Mouse (Mus musculus): ENCODE data around the gene Sbno2.
A peak's percentile ranks its signal among the peaks of the same experiment; 100 is the strongest.

Gene Sbno2

GRCm38 (mm10) chr10:80087483-80087882 is 17.9 kb downstream of the Sbno2 start:
- DNase-seq: no peak

DNA sequence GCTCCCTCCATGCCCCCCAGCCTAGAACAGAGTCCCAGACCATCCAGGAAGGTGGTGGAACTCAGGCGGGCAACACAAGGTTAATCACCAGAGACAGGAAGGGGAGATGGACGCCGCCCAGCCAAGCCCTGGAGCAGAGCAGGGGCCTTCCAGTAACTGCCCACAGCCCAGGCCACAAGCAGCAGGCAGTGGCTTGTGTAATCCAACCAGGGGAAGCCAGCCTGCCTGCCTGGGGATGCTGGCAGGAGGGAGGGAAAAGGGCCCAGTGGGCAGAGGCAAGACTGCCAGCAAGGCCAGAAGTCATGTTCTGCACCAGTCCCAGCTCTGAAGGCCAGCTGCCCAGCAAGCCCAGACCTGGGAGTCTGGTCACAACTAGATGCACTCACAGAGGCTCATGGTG is 18.5 kb downstream of the Sbno2 start:
- DNase-seq: no peak

DNA sequence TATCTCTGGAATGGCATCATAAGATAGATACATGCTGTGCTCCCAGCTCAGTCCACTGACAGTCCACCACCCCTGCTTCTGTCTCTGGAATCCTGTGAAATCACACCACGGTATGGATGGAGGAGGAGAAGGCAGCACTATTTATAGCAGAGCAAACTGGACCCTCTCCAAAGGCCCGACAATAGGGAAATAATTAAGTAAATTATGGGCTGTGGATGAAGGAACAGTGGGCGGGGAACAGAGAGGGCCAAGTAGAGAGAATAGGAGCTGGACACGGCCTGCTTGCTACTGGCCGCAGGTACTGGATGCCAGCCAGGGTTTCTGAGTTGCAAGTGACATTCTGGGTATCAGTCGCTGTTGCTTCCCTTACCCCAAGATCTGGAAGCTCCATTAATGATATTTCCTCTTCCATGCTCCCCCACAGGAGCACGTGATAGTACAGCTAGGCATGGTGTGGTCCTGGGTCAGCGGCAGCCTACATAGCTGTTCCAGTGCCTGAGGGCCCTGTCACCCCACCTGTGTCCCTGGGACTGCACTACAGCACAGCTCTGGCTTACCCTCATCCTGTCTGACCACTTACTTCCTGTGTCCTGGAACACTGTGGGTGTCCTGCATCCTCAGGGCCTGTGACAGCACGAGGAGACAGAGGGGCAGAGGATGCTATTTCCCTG is 20.4 kb downstream of the Sbno2 start:
- peak; percentile 71 for DNase-seq

GRCm38 (mm10) chr10:80081075-80081474 is 24.3 kb downstream of the Sbno2 start:
- DNase-seq: no peak

DNA sequence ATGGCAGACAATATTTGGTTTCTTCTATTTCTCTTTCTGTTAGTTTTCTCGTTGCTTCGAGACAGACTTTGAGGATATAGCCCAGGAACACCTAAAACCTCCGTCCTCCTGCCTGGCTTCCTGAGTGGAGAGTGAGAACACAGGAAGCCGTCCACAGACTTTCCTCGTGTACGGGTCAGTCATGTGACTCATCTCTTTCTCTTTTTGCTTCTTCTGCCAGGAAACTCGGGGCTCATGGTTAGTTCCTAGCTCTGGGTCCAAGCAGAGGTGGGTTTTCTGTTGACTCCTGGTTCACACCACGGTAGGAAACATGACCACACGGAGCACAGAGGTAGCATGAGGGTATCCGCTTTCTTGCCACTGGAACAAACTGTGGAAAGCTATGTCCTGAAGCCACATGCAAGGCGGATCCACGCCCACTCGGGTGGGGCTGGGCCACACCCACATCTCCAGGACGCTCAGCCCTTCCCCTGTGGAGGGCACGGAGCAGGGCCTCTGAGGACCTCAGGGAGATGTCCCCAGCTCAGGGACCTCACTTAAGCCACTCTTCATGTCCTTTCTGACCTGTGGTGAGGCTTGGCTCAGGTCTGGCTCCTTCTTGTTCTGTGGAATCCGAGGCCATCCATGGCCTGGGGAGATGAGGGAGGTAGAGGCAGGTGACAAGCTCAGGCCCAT is 24.8 kb downstream of the Sbno2 start:
- DNase-seq: no peak

- DNase-seq: no peak
Observed at GRCm38 (mm10) chr10:80078366-80078765, 27.0 kb downstream of the Sbno2 start.

- DNase-seq: no peak
Observed at GRCm38 (mm10) chr10:80077312-80077711, 28.1 kb downstream of the Sbno2 start.

GRCm38 (mm10) chr10:80076386-80076785 is 29.0 kb downstream of the Sbno2 start:
- DNase-seq: no peak

- no peak for DNase-seq
Observed at GRCm38 (mm10) chr10:80075924-80076323, 29.4 kb downstream of the Sbno2 start.

- DNase-seq: peak; percentile 79
Observed at GRCm38 (mm10) chr10:80074813-80075601, 30.4 kb downstream of the Sbno2 start.

GRCm38 (mm10) chr10:80072623-80073489 is 32.5 kb downstream of the Sbno2 start:
- peak; percentile 60 for DNase-seq

DNA sequence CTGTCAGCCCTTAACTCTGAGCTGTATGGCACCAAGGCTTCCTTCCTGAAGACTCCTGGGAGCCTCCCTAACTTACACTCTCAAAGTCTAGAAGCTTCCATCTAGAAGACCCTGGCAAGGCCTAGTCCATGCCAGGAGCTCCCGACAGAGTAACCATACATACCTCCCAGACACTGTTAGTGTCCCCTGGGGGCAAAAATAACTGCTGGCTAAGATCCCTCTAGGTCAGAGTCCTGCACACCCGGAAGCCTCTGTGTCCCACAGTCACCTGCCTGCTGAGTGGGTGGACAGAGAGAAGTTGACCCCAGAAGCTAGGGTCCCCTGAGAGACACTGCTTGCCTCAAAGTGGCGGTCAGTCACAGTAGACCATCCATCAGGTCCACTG is 33.9 kb downstream of the Sbno2 start:
- DNase-seq: no peak

GRCm38 (mm10) chr10:80070837-80071515 is 34.4 kb downstream of the Sbno2 start:
- DNase-seq: peak; percentile 93

- no peak for DNase-seq
Observed at GRCm38 (mm10) chr10:80069948-80070450, 35.4 kb downstream of the Sbno2 start.

- DNase-seq: no peak
Observed at GRCm38 (mm10) chr10:80069251-80069650, 36.1 kb downstream of the Sbno2 start.

DNA sequence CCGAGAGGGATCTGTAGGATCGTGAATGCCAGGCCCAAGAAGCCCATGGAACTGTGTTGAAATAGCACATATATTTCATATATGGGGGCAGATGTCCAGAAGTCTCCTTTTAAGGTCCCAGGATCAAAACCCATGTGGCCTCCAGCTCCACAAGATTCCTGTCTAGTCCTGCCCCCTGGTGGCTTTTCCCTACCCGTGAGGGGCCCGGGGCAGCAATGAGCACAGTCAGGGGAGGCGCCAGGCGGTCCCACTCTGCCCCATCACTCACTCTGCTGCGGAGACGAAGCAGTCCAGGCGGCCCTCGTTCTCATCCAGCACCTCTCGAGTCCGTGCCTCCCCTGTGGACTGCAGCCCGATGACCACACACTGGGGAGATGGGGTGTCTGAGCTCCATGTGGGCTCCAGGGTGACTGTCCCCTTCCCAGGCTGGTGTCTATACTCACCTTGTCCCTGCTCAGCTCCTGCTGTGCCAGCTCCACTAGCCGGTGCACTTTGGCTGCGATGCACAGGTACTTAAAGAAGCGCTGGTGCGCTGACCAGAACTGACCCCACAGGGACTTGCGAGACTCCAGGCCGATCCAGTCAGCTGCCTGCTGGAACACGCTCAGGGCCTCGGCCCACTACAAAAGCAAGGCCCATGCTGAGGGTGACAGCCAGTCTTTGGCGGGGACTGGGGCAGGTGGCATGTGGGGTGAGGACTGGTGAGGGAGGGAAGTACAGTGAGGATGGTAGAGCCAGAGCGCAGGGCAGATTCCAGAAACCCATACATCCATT is 41.3 kb downstream of the Sbno2 start:
- no peak for DNase-seq

DNA sequence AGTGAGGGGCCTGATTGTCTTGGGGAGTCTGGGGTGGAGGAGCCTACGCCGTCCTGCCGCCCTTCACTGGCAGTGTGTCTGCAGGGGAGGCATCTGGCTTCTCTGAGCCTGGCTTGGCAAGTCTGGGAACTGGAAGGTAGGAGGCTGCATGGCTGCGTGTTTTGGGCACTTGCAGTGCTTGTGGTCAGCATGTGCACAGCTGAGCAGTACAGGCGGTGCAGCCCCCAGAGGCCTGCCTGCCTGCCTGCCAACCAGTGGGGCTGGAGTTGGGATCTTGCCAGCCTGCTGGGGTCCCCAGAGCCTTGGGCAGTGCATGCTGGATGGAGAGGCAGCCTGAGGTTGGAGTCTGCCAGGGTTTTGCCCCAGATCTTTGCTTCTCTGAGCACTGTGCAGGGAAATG is 42.3 kb downstream of the Sbno2 start:
- no peak for DNase-seq

GRCm38 (mm10) chr10:80057683-80058326 is 47.6 kb downstream of the Sbno2 start:
- DNase-seq: no peak

GRCm38 (mm10) chr10:80056976-80057682 is 48.2 kb downstream of the Sbno2 start:
- no peak for DNase-seq

GRCm38 (mm10) chr10:80056506-80056905 is 48.9 kb downstream of the Sbno2 start:
- no peak for DNase-seq

All from kidney, postnatal 14 days (tissue).